Mouse (Mus musculus) neural tube, embryonic 14.5 days (tissue): ENCODE results near the gene Mdk. TPM values are rescaled to one million over a fixed set of nuclear protein-coding genes. Genes with fewer than 3 reads are reported as not detected.
A peak's percentile ranks its signal among the peaks of the same experiment; 100 is the strongest.

Experiments used
- ATAC-seq: fragments of 200-750 bp; cut with Nextera tagmentation; 2 replicates; pipeline ENCODE4 v1.8.0; 2017; ENCODE audit warnings: low read depth, mild to moderate bottlenecking, moderate TSS enrichment, moderate library complexity
- H3K27ac ChIP-seq: fragments of 300-500 bp; sonication (generic); 2 replicates; pipeline ENCODE4 v1.5.1; 2014; ENCODE audit warnings: low read depth, mild to moderate bottlenecking, control low read depth, low read length, moderate library complexity, mixed read lengths
- H3K27me3 ChIP-seq: fragments of 300-500 bp; sonication (generic); 2 replicates; pipeline ENCODE4 v1.6.1; 2014; ENCODE audit warnings: low read length; ENCODE audit not compliant: control insufficient read depth, insufficient read depth
- H3K36me3 ChIP-seq: fragments of 300-500 bp; sonication (generic); 2 replicates; pipeline ENCODE4 v1.6.1; 2014; ENCODE audit warnings: low read length, mixed read lengths; ENCODE audit not compliant: control insufficient read depth, insufficient read depth
- H3K4me1 ChIP-seq: fragments of 300-500 bp; sonication (generic); 2 replicates; pipeline ENCODE4 v1.6.1; 2014; ENCODE audit warnings: low read length; ENCODE audit not compliant: control insufficient read depth, insufficient read depth
- H3K4me2 ChIP-seq: fragments of 300-500 bp; sonication (generic); 2 replicates; pipeline ENCODE4 v1.6.1; 2014; ENCODE audit warnings: mild to moderate bottlenecking, low read depth, low read length, control low read depth
- H3K4me3 ChIP-seq: fragments of 300-500 bp; sonication (generic); 2 replicates; pipeline ENCODE4 v1.5.1; 2014; ENCODE audit warnings: low read depth, low read length, control low read depth, mixed read lengths
- H3K9ac ChIP-seq: fragments of 300-500 bp; sonication (generic); replicated peaks from 2 replicates; pipeline ENCODE4 v1.6.1; 2014; ENCODE audit warnings: low read depth, mild to moderate bottlenecking, control low read depth, low read length, mixed read lengths
- H3K9me3 ChIP-seq: fragments of 300-500 bp; sonication (generic); 2 replicates; pipeline ENCODE4 v1.6.1; 2016; ENCODE audit warnings: low read length; ENCODE audit not compliant: control insufficient read depth
- WGBS: fragments of 180-500 bp; shearing (Covaris S2); extraction: QIAGEN DNeasy Blood & Tissue Kit; methylation state at CpG from one replicate; pipeline ENCODE4 v1.1.7; 2014; 5-methylcytosine and 5-hydroxymethylcytosine counted together
- polyA plus RNA-seq: library from polyadenylated mRNA; unstranded; fragments of >200 nt; fragmentation: Nextera tagmentation; extraction: Ambion mirVana; gene quantifications from 2 replicates; pipeline ENCODE4 v1.2.1, GENCODE M21; 2014

Gene Mdk
- polyA plus RNA-seq, 1 experiment from 2014 or later: 93.6 TPM

- Histone ChIP-seq H3K4me2 (peak overlapping the region; percentile 64), H3K4me3 (peak overlapping the region; percentile 62), H3K9ac (no peak overlapping the region; the same call in none of the 2 replicates), H3K27ac (no peak overlapping the region), H3K36me3 (no peaks in the 10 kb centered on the region), H3K9me3 (no peaks in the 10 kb centered on the region), H3K27me3 (peaks cover 15% of the 10 kb centered on the region; the same call in 1 of the 2 replicates), H3K4me1 (peaks cover 10% of the 10 kb centered on the region)
- 6% methylated on average over 54 of the region's 54 CpGs for WGBS
- ATAC-seq: peak; percentile 19; the same call in 1 of the 2 replicates
Observed at GRCm38 (mm10) chr2:91923415-91924337, 8.4 kb downstream of the Mdk start.

GRCm38 (mm10) chr2:91922586-91923414 lies 9.3 kb downstream of the Mdk start:
- WGBS: 2% methylated on average over 37 of the region's 37 CpGs
- no peak overlapping the region for H3K27ac ChIP-seq

GRCm38 (mm10) chr2:91921790-91922570 lies 10.1 kb downstream of the Mdk start:
- 1% methylated on average over 59 of the region's 64 CpGs for WGBS
- peaks cover 11% of the 10 kb centered on the region; the same call in 1 of the 2 replicates for H3K36me3 ChIP-seq
- ATAC-seq: peak; percentile 78
- peaks cover 10% of the 10 kb centered on the region for H3K4me1 ChIP-seq
- peaks cover 15% of the 10 kb centered on the region; the same call in 1 of the 2 replicates for H3K27me3 ChIP-seq
- no peaks in the 10 kb centered on the region for H3K9me3 ChIP-seq
- H3K4me2 ChIP-seq: peak overlapping the region; percentile 64
- H3K4me3 ChIP-seq: peak overlapping the region; percentile 62
- H3K27ac ChIP-seq: no peak overlapping the region
- peak overlapping the region; percentile 60 for H3K9ac ChIP-seq

More at GRCm38 (mm10) chr2:91922586-91923414, 9.3 kb downstream of the Mdk start:
- H3K9ac ChIP-seq: no peak overlapping the region; the same call in none of the 2 replicates
- no peaks in the 10 kb centered on the region for H3K9me3 ChIP-seq
- H3K4me3 ChIP-seq: peak overlapping the region; percentile 62
- H3K27me3 ChIP-seq: peaks cover 15% of the 10 kb centered on the region; the same call in 1 of the 2 replicates
- H3K4me1 ChIP-seq: peaks cover 10% of the 10 kb centered on the region
- H3K36me3 ChIP-seq: peaks cover 4% of the 10 kb centered on the region; the same call in 1 of the 2 replicates
- ATAC-seq: no peak; the same call in 1 of the 2 replicates
- H3K4me2 ChIP-seq: peak overlapping the region; percentile 64

GRCm38 (mm10) chr2:91921181-91921789 lies 10.8 kb downstream of the Mdk start:
- peak; percentile 10; the same call in 1 of the 2 replicates for ATAC-seq
- H3K27me3 ChIP-seq: peaks cover 15% of the 10 kb centered on the region; the same call in 1 of the 2 replicates
- no peak overlapping the region for H3K27ac ChIP-seq
- H3K4me2 ChIP-seq: peak overlapping the region; percentile 64
- H3K9me3 ChIP-seq: no peaks in the 10 kb centered on the region
- H3K4me3 ChIP-seq: peak overlapping the region; percentile 62
- peaks cover 13% of the 10 kb centered on the region; the same call in 1 of the 2 replicates for H3K36me3 ChIP-seq
- 6% methylated on average over 31 of the region's 31 CpGs for WGBS
- H3K9ac ChIP-seq: peak overlapping the region; percentile 60
- peaks cover 10% of the 10 kb centered on the region for H3K4me1 ChIP-seq

GRCm38 (mm10) chr2:91920130-91920529 lies 12.0 kb downstream of the Mdk start:
- H3K27ac ChIP-seq: no peak overlapping the region
- no peaks in the 10 kb centered on the region for H3K9me3 ChIP-seq
- H3K27me3 ChIP-seq: peaks cover 15% of the 10 kb centered on the region; the same call in 1 of the 2 replicates
- WGBS: 78% methylated on average over 4 of the region's 4 CpGs
- peaks cover 13% of the 10 kb centered on the region; the same call in 1 of the 2 replicates for H3K36me3 ChIP-seq
- no peak overlapping the region for H3K9ac ChIP-seq
- no peak overlapping the region for H3K4me2 ChIP-seq
- no peak overlapping the region for H3K4me3 ChIP-seq
- H3K4me1 ChIP-seq: peaks cover 10% of the 10 kb centered on the region
- ATAC-seq: no peak

- H3K9me3 ChIP-seq: no peaks in the 10 kb centered on the region
- H3K27me3 ChIP-seq: 0 out of 2 replicates have a peak, but pooled peaks cover 4% of the 10 kb centered on the region
- WGBS: 95% methylated on average over 7 of the region's 7 CpGs
- H3K4me1 ChIP-seq: peaks cover 5% of the 10 kb centered on the region; the same call in 1 of the 2 replicates
- H3K27ac ChIP-seq: no peak overlapping the region
- H3K4me3 ChIP-seq: no peak overlapping the region
- H3K4me2 ChIP-seq: no peak overlapping the region
- H3K36me3 ChIP-seq: peaks cover 36% of the 10 kb centered on the region
- no peak overlapping the region for H3K9ac ChIP-seq
- no peak for ATAC-seq
Observed at GRCm38 (mm10) chr2:91917096-91917495, 15.0 kb downstream of the Mdk start.

GRCm38 (mm10) chr2:91916346-91916977 lies 15.6 kb downstream of the Mdk start:
- Histone ChIP-seq H3K9me3 (no peaks in the 10 kb centered on the region), H3K4me3 (no peak overlapping the region), H3K27ac (no peak overlapping the region), H3K9ac (no peak overlapping the region), H3K27me3 (0 out of 2 replicates have a peak, but pooled peaks cover 4% of the 10 kb centered on the region), H3K4me1 (peaks cover 3% of the 10 kb centered on the region; the same call in 1 of the 2 replicates), H3K4me2 (no peak overlapping the region), H3K36me3 (peaks cover 42% of the 10 kb centered on the region)
- 95% methylated on average over 7 of the region's 7 CpGs for WGBS
- ATAC-seq: no peak
